Mouse (Mus musculus) C2C12 (cell line): ENCODE data around the gene Lrrfip2.

Experiments used
- CEBPB ChIP-seq: IDR thresholded peaks from one replicate; pipeline ENCODE4 v1.6.1; 2011; ENCODE audit warnings: low read depth, mild to moderate bottlenecking, control low read depth, moderate library complexity
- CTCF ChIP-seq: IDR thresholded peaks from one replicate; pipeline ENCODE4 v1.5.1; 2011; ENCODE audit not compliant: control insufficient read depth, insufficient read depth, insufficient read length

DNA sequence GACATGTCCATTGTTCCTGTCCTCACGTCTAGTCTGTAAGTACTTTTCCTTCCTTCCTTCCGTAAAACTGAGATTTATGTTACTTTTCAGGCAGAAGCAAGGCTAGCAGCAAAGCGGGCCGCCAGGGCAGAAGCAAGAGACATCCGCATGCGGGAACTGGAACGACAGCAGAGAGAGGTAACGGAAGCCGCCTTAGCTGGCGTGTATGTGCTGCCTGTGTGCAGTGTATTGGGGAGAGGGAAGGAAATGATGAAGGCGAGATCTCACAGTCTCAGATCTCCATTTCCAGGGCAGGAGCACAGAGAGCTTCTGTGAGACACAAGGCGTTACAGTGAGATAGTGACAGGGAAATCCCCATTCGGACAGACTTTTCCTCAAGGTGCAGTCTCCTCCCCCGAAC lies 43.8 kb downstream of the Lrrfip2 start:
- TF ChIP-seq CTCF (no peak), CEBPB (no peak)
